Mouse (Mus musculus): ENCODE results near the gene Sptbn4. TPM values are rescaled to one million over a fixed set of nuclear protein-coding genes. Genes with fewer than 3 reads are reported as not detected.

Sptbn4 gene
- polyA plus RNA-seq, 1 experiment from 2014 or later, result 1.00 TPM

DNA sequence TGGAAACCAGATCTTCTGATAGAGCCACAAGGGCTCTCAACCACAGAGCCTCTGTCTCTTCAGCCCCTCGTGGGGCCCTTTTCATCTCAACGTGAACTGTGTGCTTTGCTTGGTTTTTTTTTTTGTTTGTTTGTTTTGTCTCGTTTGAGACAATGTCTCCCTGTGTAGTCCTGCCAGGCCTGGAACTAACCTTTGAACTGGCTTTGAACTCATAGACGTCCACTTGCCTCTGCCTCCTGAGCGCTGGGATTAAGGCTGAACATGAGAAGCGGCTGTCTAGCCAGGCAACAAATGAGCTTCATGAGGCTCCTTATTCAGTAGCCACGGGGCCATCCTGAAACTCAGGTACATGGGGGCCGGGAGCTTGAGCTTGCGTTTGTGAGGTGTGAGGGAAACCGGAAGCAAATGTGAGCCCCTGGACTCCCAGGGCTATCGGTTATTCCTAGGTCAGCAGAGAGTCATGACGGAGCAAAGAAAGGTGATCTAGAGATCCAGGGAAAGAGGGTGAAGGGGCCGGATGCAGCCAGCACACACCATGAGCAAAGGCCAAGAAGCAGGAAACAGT is 4.8 kb upstream of the Sptbn4 start:
- H3K4me2 ChIP-seq (replicated peaks; ENCODE audit: low read depth, low read length), result no peak overlapping the region
- H3K27ac ChIP-seq (ENCODE audit: low read length), result no peak overlapping the region
- H3K4me3 ChIP-seq (ENCODE audit: low read depth, low read length), result no peak overlapping the region
- no peaks in the 10 kb centered on the region for H3K9me3 ChIP-seq (ENCODE audit: control insufficient read depth, low read depth, low read length)
- H3K4me1 ChIP-seq (ENCODE audit: control insufficient read depth, insufficient read depth, low read length), result peaks cover 5% of the 10 kb centered on the region; the same call in 1 of the 2 replicates
- H3K36me3 ChIP-seq (ENCODE audit: control insufficient read depth, insufficient read depth, low read length), result no peaks in the 10 kb centered on the region
- ATAC-seq (ENCODE audit: insufficient number of reproducible peaks, insufficient read depth, low FRiP score, low read depth), result no peak
- 57% methylated on average over 13 of the region's 13 CpGs for WGBS
- H3K27me3 ChIP-seq (ENCODE audit: control insufficient read depth, insufficient read depth, low read length), result no peaks in the 10 kb centered on the region
- H3K9ac ChIP-seq (replicated peaks; ENCODE audit: low read depth, low read length), result no peak overlapping the region

GRCm38 (mm10) chr7:27451359-27451758 is 3.9 kb upstream of the Sptbn4 start:
- H3K9ac ChIP-seq (replicated peaks; ENCODE audit: low read depth, low read length), result no peak overlapping the region
- 87% methylated on average over 2 of the region's 2 CpGs for WGBS
- no peak for ATAC-seq (ENCODE audit: insufficient number of reproducible peaks, insufficient read depth, low FRiP score, low read depth)

GRCm38 (mm10) chr7:27449256-27449862 is 1.9 kb upstream of the Sptbn4 start:
- peaks cover 13% of the 10 kb centered on the region; the same call in 1 of the 2 replicates for H3K4me1 ChIP-seq (ENCODE audit: control insufficient read depth, insufficient read depth, low read length)
- no peak for ATAC-seq (ENCODE audit: insufficient number of reproducible peaks, insufficient read depth, low FRiP score, low read depth)
- H3K9me3 ChIP-seq (ENCODE audit: control insufficient read depth, low read depth, low read length), result no peaks in the 10 kb centered on the region
- whole genome bisulfite sequencing, result 59% methylated on average over 10 of the region's 10 CpGs
- no peak overlapping the region for H3K27ac ChIP-seq (ENCODE audit: low read length)
- 0 out of 2 replicates have a peak, but pooled peaks cover 5% of the 10 kb centered on the region for H3K27me3 ChIP-seq (ENCODE audit: control insufficient read depth, insufficient read depth, low read length)
- H3K9ac ChIP-seq (replicated peaks; ENCODE audit: low read depth, low read length), result no peak overlapping the region
- no peak overlapping the region for H3K4me3 ChIP-seq (ENCODE audit: low read depth, low read length)
- no peaks in the 10 kb centered on the region for H3K36me3 ChIP-seq (ENCODE audit: control insufficient read depth, insufficient read depth, low read length)
- H3K4me2 ChIP-seq (replicated peaks; ENCODE audit: low read depth, low read length), result no peak overlapping the region

More at GRCm38 (mm10) chr7:27451359-27451758, 3.9 kb upstream of the Sptbn4 start:
- 0 out of 2 replicates have a peak, but pooled peaks cover 5% of the 10 kb centered on the region for H3K27me3 ChIP-seq (ENCODE audit: control insufficient read depth, insufficient read depth, low read length)
- H3K36me3 ChIP-seq (ENCODE audit: control insufficient read depth, insufficient read depth, low read length), result no peaks in the 10 kb centered on the region
- no peak overlapping the region for H3K27ac ChIP-seq (ENCODE audit: low read length)
- no peaks in the 10 kb centered on the region for H3K9me3 ChIP-seq (ENCODE audit: control insufficient read depth, low read depth, low read length)
- H3K4me2 ChIP-seq (replicated peaks; ENCODE audit: low read depth, low read length), result no peak overlapping the region
- H3K4me3 ChIP-seq (ENCODE audit: low read depth, low read length), result no peak overlapping the region
- peaks cover 10% of the 10 kb centered on the region; the same call in 1 of the 2 replicates for H3K4me1 ChIP-seq (ENCODE audit: control insufficient read depth, insufficient read depth, low read length)

- peak overlapping the region; percentile 93 for H3K4me2 ChIP-seq (replicated peaks; ENCODE audit: low read depth, low read length)
- H3K27ac ChIP-seq (ENCODE audit: low read length), result no peak overlapping the region; the same call in 1 of the 2 replicates
- H3K9me3 ChIP-seq (ENCODE audit: control insufficient read depth, low read depth, low read length), result no peaks in the 10 kb centered on the region
- no peaks in the 10 kb centered on the region for H3K36me3 ChIP-seq (ENCODE audit: control insufficient read depth, insufficient read depth, low read length)
- peaks cover 13% of the 10 kb centered on the region; the same call in 1 of the 2 replicates for H3K4me1 ChIP-seq (ENCODE audit: control insufficient read depth, insufficient read depth, low read length)
- peak overlapping the region; percentile 57 for H3K9ac ChIP-seq (replicated peaks; ENCODE audit: low read depth, low read length)
- H3K4me3 ChIP-seq (ENCODE audit: low read depth, low read length), result peak overlapping the region; percentile 59
- H3K27me3 ChIP-seq (ENCODE audit: control insufficient read depth, insufficient read depth, low read length), result 0 out of 2 replicates have a peak, but pooled peaks cover 5% of the 10 kb centered on the region
- WGBS, result 47% methylated on average over 15 of the region's 15 CpGs
- peak; percentile 4; the same call in 1 of the 2 replicates for ATAC-seq (ENCODE audit: insufficient number of reproducible peaks, insufficient read depth, low FRiP score, low read depth)
These were observed 1.1 kb upstream of the Sptbn4 start for GRCm38 (mm10) chr7:27448421-27449206.

- WGBS, result 7% methylated on average over 53 of the region's 53 CpGs
- ATAC-seq (ENCODE audit: insufficient number of reproducible peaks, insufficient read depth, low FRiP score, low read depth), result no peak; the same call in 1 of the 2 replicates
These were observed 716 bp downstream of the Sptbn4 start for GRCm38 (mm10) chr7:27446521-27447418.

GRCm38 (mm10) chr7:27446051-27446450 is 1.4 kb downstream of the Sptbn4 start:
- H3K27ac ChIP-seq (ENCODE audit: low read length), result no peak overlapping the region
- H3K9ac ChIP-seq (replicated peaks; ENCODE audit: low read depth, low read length), result peak overlapping the region; percentile 48
- peaks cover 13% of the 10 kb centered on the region; the same call in 1 of the 2 replicates for H3K4me1 ChIP-seq (ENCODE audit: control insufficient read depth, insufficient read depth, low read length)
- H3K9me3 ChIP-seq (ENCODE audit: control insufficient read depth, low read depth, low read length), result no peaks in the 10 kb centered on the region
- no peaks in the 10 kb centered on the region for H3K36me3 ChIP-seq (ENCODE audit: control insufficient read depth, insufficient read depth, low read length)
- ATAC-seq (ENCODE audit: insufficient number of reproducible peaks, insufficient read depth, low FRiP score, low read depth), result no peak
- 4% methylated on average over 18 of the region's 18 CpGs for WGBS
- H3K4me3 ChIP-seq (ENCODE audit: low read depth, low read length), result peak overlapping the region; percentile 39
- 0 out of 2 replicates have a peak, but pooled peaks cover 5% of the 10 kb centered on the region for H3K27me3 ChIP-seq (ENCODE audit: control insufficient read depth, insufficient read depth, low read length)
- H3K4me2 ChIP-seq (replicated peaks; ENCODE audit: low read depth, low read length), result peak overlapping the region; percentile 99

More at GRCm38 (mm10) chr7:27446521-27447418, 716 bp downstream of the Sptbn4 start:
- Histone ChIP-seq H3K4me1 (ENCODE audit: control insufficient read depth, insufficient read depth, low read length) (peaks cover 13% of the 10 kb centered on the region; the same call in 1 of the 2 replicates), H3K4me3 (ENCODE audit: low read depth, low read length) (peak overlapping the region; percentile 39), H3K27me3 (ENCODE audit: control insufficient read depth, insufficient read depth, low read length) (0 out of 2 replicates have a peak, but pooled peaks cover 5% of the 10 kb centered on the region), H3K9ac (replicated peaks; ENCODE audit: low read depth, low read length) (peak overlapping the region; percentile 48), H3K27ac (ENCODE audit: low read length) (no peak overlapping the region), H3K9me3 (ENCODE audit: control insufficient read depth, low read depth, low read length) (no peaks in the 10 kb centered on the region), H3K36me3 (ENCODE audit: control insufficient read depth, insufficient read depth, low read length) (no peaks in the 10 kb centered on the region), H3K4me2 (replicated peaks; ENCODE audit: low read depth, low read length) (peak overlapping the region; percentile 99)

- Histone ChIP-seq H3K27ac (ENCODE audit: low read length) (no peak overlapping the region), H3K4me3 (ENCODE audit: low read depth, low read length) (no peak overlapping the region), H3K4me1 (ENCODE audit: control insufficient read depth, insufficient read depth, low read length) (no peaks in the 10 kb centered on the region), H3K4me2 (replicated peaks; ENCODE audit: low read depth, low read length) (no peak overlapping the region), H3K9me3 (ENCODE audit: control insufficient read depth, low read depth, low read length) (no peaks in the 10 kb centered on the region), H3K9ac (replicated peaks; ENCODE audit: low read depth, low read length) (no peak overlapping the region), H3K36me3 (ENCODE audit: control insufficient read depth, insufficient read depth, low read length) (no peaks in the 10 kb centered on the region), H3K27me3 (ENCODE audit: control insufficient read depth, insufficient read depth, low read length) (no peaks in the 10 kb centered on the region; the same call in 1 of the 2 replicates)
- 79% methylated on average over 4 of the region's 4 CpGs for whole genome bisulfite sequencing
- ATAC-seq (ENCODE audit: insufficient number of reproducible peaks, insufficient read depth, low FRiP score, low read depth), result no peak
These were observed 7.5 kb downstream of the Sptbn4 start for GRCm38 (mm10) chr7:27440014-27440413.
